Mouse (Mus musculus) cerebellum, adult 2 months (tissue): Measurements from ENCODE around the gene Cxcl2. TPM values are rescaled to one million over a fixed set of nuclear protein-coding genes. Genes with fewer than 3 reads are reported as not detected.

Experiments used
- DNase-seq, 2 experiments: peaks; one replicate each; pipeline ENCODE4 v3.0.0; 2021
- H3K27ac ChIP-seq: fragments of 200-500 bp; 2 replicates; pipeline ENCODE4 v1.5.1; 2012; ENCODE audit warnings: low read length, control low read depth, inconsistent platforms; ENCODE audit not compliant: insufficient read depth
- H3K27me3 ChIP-seq: fragments of 200-500 bp; 2 replicates; pipeline ENCODE4 v1.6.1; 2012; ENCODE audit warnings: inconsistent platforms, mild to moderate bottlenecking, low read length, moderate library complexity; ENCODE audit not compliant: control insufficient read depth, insufficient read depth
- H3K4me1 ChIP-seq: fragments of 200-500 bp; 2 replicates; pipeline ENCODE4 v1.6.1; 2011; ENCODE audit warnings: low read length; ENCODE audit not compliant: control insufficient read depth, insufficient read depth
- H3K4me3 ChIP-seq: fragments of 200-500 bp; replicated peaks from 2 replicates; pipeline ENCODE3; 2011; ENCODE audit warnings: mild to moderate bottlenecking, low read depth, low read length, control low read depth; ENCODE audit not compliant: insufficient read depth
- CTCF ChIP-seq: fragments of 200-500 bp; IDR thresholded peaks from 2 replicates; pipeline ENCODE4 v1.5.1; 2011; ENCODE audit warnings: low read depth, mild to moderate bottlenecking, control low read depth, low read length, moderate library complexity, borderline replicate concordance; ENCODE audit not compliant: insufficient read depth
- POLR2A ChIP-seq: fragments of 200-500 bp; IDR thresholded peaks from 2 replicates; pipeline ENCODE4 v1.6.1; 2011; ENCODE audit warnings: low read length, control low read depth, borderline replicate concordance; ENCODE audit not compliant: insufficient read depth
- WGBS: fragments of 180-500 bp; shearing (Covaris S2); methylation state at CpG from one replicate; pipeline ENCODE4 v1.1.7; 2018; 5-methylcytosine and 5-hydroxymethylcytosine counted together
- polyA plus RNA-seq: library from polyadenylated mRNA; depleted of rRNA; stranded (reverse); fragments of >200 nt; gene quantifications from 2 replicates; pipeline ENCODE4 v1.2.3, GENCODE M21; 2012; rRNA removed

Gene Cxcl2
- polyA plus RNA-seq, 1 experiment, result not detected

- TF ChIP-seq POLR2A (no peak), CTCF (no peak)
- Histone ChIP-seq H3K4me1 (no peaks in the 10 kb centered on the region), H3K27ac (no peak overlapping the region), H3K27me3 (no peaks in the 10 kb centered on the region), H3K4me3 (peak overlapping the region; percentile 58)
- WGBS, result 47% methylated on average over 6 of the region's 6 CpGs
- DNase-seq, result no peak
Measured at GRCm38 (mm10) chr5:90931911-90932310, 28.2 kb downstream of the Cxcl2 start.

DNA sequence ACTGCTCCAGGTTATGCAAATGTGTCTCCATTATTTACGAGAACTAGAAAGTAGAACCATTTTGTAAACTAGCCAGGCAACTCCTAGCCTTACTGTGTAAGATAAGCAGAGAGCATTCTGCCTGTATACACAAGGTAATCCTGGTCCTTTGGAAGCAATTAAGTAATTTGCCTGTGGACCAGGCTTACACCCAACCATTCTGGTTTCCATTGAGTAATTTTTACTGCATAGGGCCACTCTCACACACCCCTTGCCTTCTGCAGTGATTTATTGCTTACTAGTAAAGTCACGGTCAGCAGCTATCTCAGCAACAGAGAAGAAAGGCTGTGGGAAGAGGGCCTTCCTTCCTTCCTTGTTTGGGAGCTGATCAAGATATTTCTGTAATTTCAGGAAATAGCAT, 33.0 kb downstream of the Cxcl2 start:
- TF ChIP-seq CTCF, result no peak
- TF ChIP-seq POLR2A, result no peak
- no peak overlapping the region for H3K27ac ChIP-seq
- no peaks in the 10 kb centered on the region for H3K4me1 ChIP-seq
- no peaks in the 10 kb centered on the region for H3K27me3 ChIP-seq
- H3K4me3 ChIP-seq, result no peak overlapping the region
- DNase-seq, result no peak
- 85% methylated on average over 2 of the region's 2 CpGs for WGBS

DNA sequence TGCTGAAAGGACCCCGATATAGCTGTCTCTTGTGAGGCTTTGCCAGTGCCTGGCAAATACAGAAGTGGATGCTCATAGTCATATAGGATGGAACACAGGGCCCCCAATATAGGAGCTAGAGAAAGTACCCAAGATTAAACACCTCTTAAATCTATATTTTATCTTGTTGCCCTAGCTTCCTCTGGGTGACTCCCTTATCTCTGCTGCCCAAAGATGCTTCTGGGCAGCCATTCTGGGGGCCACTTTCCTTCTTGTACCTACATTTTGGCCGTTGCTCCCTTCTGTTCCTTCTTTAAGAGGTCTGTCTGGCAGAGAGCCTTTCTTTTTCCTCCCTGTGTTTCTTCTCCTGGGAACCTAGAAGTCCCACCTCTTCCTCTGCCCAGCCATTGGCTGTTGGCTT, 41.8 kb downstream of the Cxcl2 start:
- no peak overlapping the region for H3K27ac ChIP-seq
- no peak for DNase-seq
- no peak overlapping the region for H3K4me3 ChIP-seq
- no peak for TF ChIP-seq CTCF
- no peak for TF ChIP-seq POLR2A
- H3K4me1 ChIP-seq, result no peaks in the 10 kb centered on the region
- WGBS, result 82% methylated on average over 2 of the region's 2 CpGs
- H3K27me3 ChIP-seq, result no peaks in the 10 kb centered on the region

- Histone ChIP-seq H3K27me3 (no peaks in the 10 kb centered on the region), H3K4me3 (no peak overlapping the region), H3K4me1 (no peaks in the 10 kb centered on the region), H3K27ac (no peak overlapping the region)
- WGBS, result 66% methylated on average over 15 of the region's 15 CpGs
- TF ChIP-seq POLR2A, result no peak
- no peak for TF ChIP-seq CTCF
- DNase-seq, result no peak
Measured at GRCm38 (mm10) chr5:90949499-90949898, 45.8 kb downstream of the Cxcl2 start.

DNA sequence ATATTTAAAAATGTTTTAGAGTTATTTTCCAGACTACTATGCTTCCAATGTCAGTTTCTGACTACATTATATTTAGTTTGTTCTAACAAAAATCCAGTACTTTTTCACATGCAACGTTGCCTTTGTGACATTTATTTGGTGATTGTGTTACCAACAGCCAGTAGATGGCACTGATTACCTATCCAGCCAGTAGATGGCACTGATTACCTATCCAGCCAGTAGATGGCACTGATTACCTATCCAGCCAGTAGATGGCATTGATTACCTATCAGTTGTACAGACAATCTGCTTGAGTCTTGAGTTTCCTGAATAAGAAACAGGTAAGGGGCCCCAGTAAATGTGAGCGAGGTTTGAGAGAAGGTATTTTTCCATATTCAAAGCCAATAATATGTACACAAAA, 47.8 kb downstream of the Cxcl2 start:
- 36% methylated on average over 2 of the region's 2 CpGs for WGBS
- no peaks in the 10 kb centered on the region for H3K27me3 ChIP-seq
- DNase-seq, result peak; percentile 28 to 64
- no peaks in the 10 kb centered on the region for H3K4me1 ChIP-seq
- TF ChIP-seq CTCF, result peak; percentile 46; the same call in 1 of the 2 replicates
- TF ChIP-seq POLR2A, result no peak
- H3K4me3 ChIP-seq, result no peak overlapping the region
- no peak overlapping the region for H3K27ac ChIP-seq

DNA sequence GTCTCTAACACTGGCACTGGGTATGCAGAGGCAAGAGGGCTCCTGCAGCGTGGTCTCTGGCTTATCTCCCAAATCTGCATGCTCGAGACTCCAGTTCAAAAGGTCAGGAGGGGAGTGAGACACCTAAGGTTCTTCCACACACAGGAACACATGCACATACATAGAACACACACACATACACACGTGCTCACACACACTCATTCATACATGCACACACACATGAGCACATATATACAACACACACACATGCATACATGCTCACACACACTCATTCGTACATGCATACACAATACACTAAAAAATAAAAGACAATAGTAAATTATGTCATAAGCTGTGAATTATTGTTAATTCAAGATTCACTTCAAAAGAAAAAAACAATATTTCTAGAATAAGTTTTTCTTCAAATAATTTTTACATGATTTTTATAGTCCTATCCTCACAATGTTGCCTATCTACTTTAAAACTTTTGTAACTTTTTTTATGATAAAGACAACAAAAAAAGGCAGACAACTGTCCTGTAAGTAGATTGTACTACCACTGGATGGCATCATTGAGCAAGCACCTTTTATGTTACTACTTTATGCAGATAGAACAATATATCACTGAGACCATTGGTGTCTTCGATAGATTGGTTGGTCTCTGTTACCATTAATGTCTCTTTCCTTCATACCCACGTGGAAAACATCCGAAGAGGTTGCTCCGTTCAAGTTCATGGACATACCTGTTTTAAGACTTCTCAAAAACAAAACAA, 49.2 kb downstream of the Cxcl2 start:
- no peak for DNase-seq
- Histone ChIP-seq H3K4me1 (no peaks in the 10 kb centered on the region), H3K27ac (no peak overlapping the region), H3K4me3 (no peak overlapping the region), H3K27me3 (no peaks in the 10 kb centered on the region)
- WGBS, result 80% methylated on average over 8 of the region's 8 CpGs
- TF ChIP-seq CTCF (peak; percentile 34; the same call in 1 of the 2 replicates), POLR2A (no peak)

Other genes with a start within 250 kb of the Cxcl2 start
- 0.17 and 0.29 TPM in 2 replicates for gene Cxcl5, start 144.5 kb upstream of the Cxcl2 start, polyA plus RNA-seq
- gene Ppbp, start 135.4 kb upstream of the Cxcl2 start, polyA plus RNA-seq, result 0.55 and 0.67 TPM in 2 replicates
- gene Pf4, start 131.4 kb upstream of the Cxcl2 start, polyA plus RNA-seq, result 2.3 and 3.2 TPM in 2 replicates
- not detected in 2 replicates for gene Cxcl3, start 117.8 kb upstream of the Cxcl2 start, polyA plus RNA-seq
- gene Cxcl15, start 109.3 kb upstream of the Cxcl2 start, polyA plus RNA-seq, result not detected in 2 replicates
- gene Cxcl1, start 12.6 kb upstream of the Cxcl2 start, polyA plus RNA-seq, result 0.22 and 0.34 TPM in 2 replicates
- 16.7 and 18.0 TPM in 2 replicates for gene Mthfd2l, start 27.2 kb downstream of the Cxcl2 start, polyA plus RNA-seq
- 0.11 TPM in 1 of 2 replicates, not detected in the other for gene Epgn, start 123.6 kb downstream of the Cxcl2 start, polyA plus RNA-seq
- not detected in 2 replicates for gene Ereg, start 170.8 kb downstream of the Cxcl2 start, polyA plus RNA-seq
- gene Areg, start 235.7 kb downstream of the Cxcl2 start, polyA plus RNA-seq, result 0.08 TPM in 2 replicates